16 mouse cellular contexts compared by ENCODE assay signal in the genomic region with DNA sequence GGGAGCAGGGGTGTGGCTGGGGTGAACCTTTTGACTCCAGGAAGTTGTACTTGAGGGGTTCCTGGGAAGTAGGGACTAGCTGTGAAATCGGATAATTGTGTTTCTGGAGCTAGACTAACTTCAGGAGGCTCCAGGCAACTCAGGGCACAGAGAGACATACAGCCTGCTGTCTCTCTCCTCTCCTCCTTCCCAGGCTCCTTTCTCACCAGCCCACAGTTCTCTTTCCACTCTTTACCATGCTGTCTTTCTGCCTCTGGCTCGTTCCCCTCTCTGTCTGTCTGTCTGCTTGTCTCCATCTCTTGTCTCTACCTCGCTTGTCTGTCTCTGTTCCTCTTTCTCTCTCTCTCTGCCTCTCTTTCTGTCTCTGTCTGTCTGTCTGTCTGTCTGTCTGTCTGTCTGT.
A peak's percentile ranks its signal among the peaks of the same experiment; 100 is the strongest.
DNase-seq lines count a peak whose midpoint lies in the region; ATAC-seq and TF ChIP-seq lines count a peak whose summit lies in the region.
"Had no signal": no experiment of that assay in that cellular context is flagged by ENCODE, and none has a peak within 500 bp of the region (broad histone marks: within the 10 kb centered on the region; RNA-seq: fewer than 3 reads in every experiment).

No protein-coding gene starts in this region.

- H3K4me3 ChIP-seq in left cerebral cortex, adult 2 months: no peak overlapping the region
- no peak overlapping the region for H3K4me3 ChIP-seq in cortical plate, adult 2 months (ENCODE audit: insufficient read depth, low read length)

- H3K4me1 ChIP-seq in cortical plate, adult 2 months (ENCODE audit: control insufficient read depth, insufficient read depth, low read length): peaks cover 21% of the 10 kb centered on the region

- TF ChIP-seq POLR2A in cortical plate, adult 2 months (IDR thresholded peaks at IDR 0.05; ENCODE audit: extremely low read depth, insufficient read depth, low read length): no peak

- peak; percentile 62 for ATAC-seq in frontal cortex, adult (ENCODE audit: low TSS enrichment)
- ATAC-seq: activated CD4-positive, CD25-positive, alpha-beta regulatory T cell, adult 4 months; CD4-positive, CD25-positive, alpha-beta regulatory T cell, adult 4 months; Patski had no signal

- intact Hi-C loops in left cerebral cortex, adult 2 months (cut with DNase I): no loop called here

- peak overlapping the region; percentile 54 for H3K27ac ChIP-seq in left cerebral cortex, adult 2 months
- peak overlapping the region; percentile 52; the same call in 1 of the 2 replicates for H3K27ac ChIP-seq in cortical plate, adult 2 months (ENCODE audit: insufficient read depth, low read length)

- no peak for TF ChIP-seq CTCF in left cerebral cortex, adult 2 months (IDR thresholded peaks at IDR 0.05)
- TF ChIP-seq CTCF in cortical plate, adult 2 months (IDR thresholded peaks at IDR 0.05; ENCODE audit: extremely low read depth, insufficient read depth, low read length): no peak

- no peak for DNase-seq in frontal cortex, adult 2 months (ENCODE audit: extremely low spot score in 1 of 2, low spot score in 1 of 2)
- no peak for DNase-seq in left cerebral cortex, adult 2 months (ENCODE audit: extremely low spot score in 1 of 2, low spot score in 2 of 2)
- no peak for DNase-seq in left cerebral cortex, adult 11 months (ENCODE audit: low spot score)
- peak; percentile 46 for DNase-seq in brain, adult 2 months (ENCODE audit: low read depth, low spot score)
- DNase-seq in thymus, adult 18-20 months: no peak
- DNase-seq in embryo, embryonic 10.5 days (ENCODE audit: low spot score): no peak
- DNase-seq: adrenal gland, adult 2 months; adrenal gland, adult 8-10 months; adrenal gland, postnatal 25 days; adrenal gland, postnatal 36 days; B cell, adult 2 months had no signal
